Mouse (Mus musculus) G1E (cell line): ENCODE data around the gene Fbxl20. TPM values are rescaled to one million over a fixed set of nuclear protein-coding genes. Genes with fewer than 3 reads are reported as not detected.

Experiments used
- ATAC-seq: 2 replicates; pipeline ENCODE4 v1.8.0; 2016; ENCODE audit warnings: mild to moderate bottlenecking; ENCODE audit not compliant: insufficient number of reproducible peaks, poor library complexity, low FRiP score, severe bottlenecking; ENCODE audit errors: extremely low read depth
- DNase-seq: peaks from one replicate; pipeline ENCODE4 v3.0.0; 2012; ENCODE audit warnings: low spot score
- H3K27me3 ChIP-seq: 2 replicates; pipeline ENCODE4 v1.6.1; 2012; ENCODE audit warnings: mild to moderate bottlenecking, low read length, inconsistent platforms; ENCODE audit not compliant: insufficient read depth
- H3K36me3 ChIP-seq: replicated peaks from 2 replicates; pipeline ENCODE3; 2012; ENCODE audit warnings: mild to moderate bottlenecking, inconsistent platforms
- H3K4me1 ChIP-seq: 2 replicates; pipeline ENCODE4 v1.6.1; 2012; ENCODE audit warnings: low read depth, low read length, inconsistent platforms, mixed read lengths; ENCODE audit not compliant: insufficient read depth
- H3K4me3 ChIP-seq: 2 replicates; pipeline ENCODE4 v1.5.1; 2012; ENCODE audit warnings: low read depth, mild to moderate bottlenecking, inconsistent platforms, low read length, moderate library complexity, mixed read lengths
- H3K9me3 ChIP-seq: replicated peaks from 2 replicates; pipeline ENCODE4 v1.6.1; 2012; ENCODE audit warnings: inconsistent platforms
- CTCF ChIP-seq: IDR thresholded peaks from 2 replicates; pipeline ENCODE4 v1.5.1; 2012; ENCODE audit warnings: low read depth, low read length, inconsistent platforms, mixed read lengths
- GATA1 ChIP-seq: IDR thresholded peaks from 2 replicates; pipeline ENCODE4 v1.6.1; 2012; ENCODE audit warnings: borderline replicate concordance, low read length, inconsistent platforms, mixed read lengths
- GATA2 ChIP-seq: IDR thresholded peaks from 2 replicates; pipeline ENCODE4 v1.6.1; 2012; ENCODE audit warnings: low read depth, low read length, inconsistent platforms, borderline replicate concordance
- POLR2AphosphoS5 ChIP-seq: IDR thresholded peaks from 2 replicates; pipeline ENCODE4 v1.6.1; 2012; ENCODE audit warnings: low read depth, low read length, inconsistent platforms; ENCODE audit not compliant: insufficient replicate concordance
- TAL1 ChIP-seq: conservative IDR thresholded peaks from 2 replicates; pipeline ENCODE4 v1.6.1; 2012; ENCODE audit warnings: low read depth, low read length, inconsistent platforms, mixed read lengths
- polyA plus RNA-seq: library from polyadenylated mRNA; stranded (reverse); fragments of >175 nt; gene quantifications from 2 replicates; pipeline ENCODE4 v1.2.3, GENCODE M21; 2012
- total RNA-seq, 2 experiments: library from RNA; stranded (forward) in 1 of 2; stranded (reverse) in 1 of 2; fragments of 200-1000 nt in 1 of 2; fragments of >200 nt in 1 of 2; fragmentation: Nextera tagmentation in 1 of 2; gene quantifications; 2 replicates each; pipeline ENCODE4 v1.2.3; 2014 to 2017

Gene Fbxl20
- total and polyA plus RNA-seq, 3 experiments = 13.2 to 55.3 (median 23.7) TPM

GRCm38 (mm10) chr11:98155094-98155493 lies 4.9 kb upstream of the Fbxl20 start:
- TF ChIP-seq TAL1 = no peak
- no peak for TF ChIP-seq GATA1
- no peak for TF ChIP-seq CTCF
- no peak for TF ChIP-seq POLR2AphosphoS5
- no peak for TF ChIP-seq GATA2
- H3K9me3 ChIP-seq = no peaks in the 10 kb centered on the region
- H3K4me1 ChIP-seq = peaks cover 4% of the 10 kb centered on the region; the same call in 1 of the 2 replicates
- no peak overlapping the region for H3K4me3 ChIP-seq
- peaks cover 67% of the 10 kb centered on the region for H3K36me3 ChIP-seq
- DNase-seq (no peak), ATAC-seq (no peak)
- no peaks in the 10 kb centered on the region for H3K27me3 ChIP-seq

GRCm38 (mm10) chr11:98150625-98151156 lies 488 bp upstream of the Fbxl20 start:
- DNase-seq = no peak
- TF ChIP-seq TAL1 = no peak
- no peak for TF ChIP-seq GATA1
- no peak for TF ChIP-seq POLR2AphosphoS5
- no peak for TF ChIP-seq GATA2
- TF ChIP-seq CTCF = no peak
- peaks cover 24% of the 10 kb centered on the region for H3K4me1 ChIP-seq
- H3K4me3 ChIP-seq = peak overlapping the region; percentile 95; the same call in 1 of the 2 replicates
- no peaks in the 10 kb centered on the region for H3K9me3 ChIP-seq
- peaks cover 33% of the 10 kb centered on the region for H3K36me3 ChIP-seq
- H3K27me3 ChIP-seq = no peaks in the 10 kb centered on the region
- no peak for ATAC-seq

- peak overlapping the region; percentile 95 for H3K4me3 ChIP-seq
- peaks cover 28% of the 10 kb centered on the region for H3K36me3 ChIP-seq
- H3K9me3 ChIP-seq = no peaks in the 10 kb centered on the region
- DNase-seq (peak; percentile 98), ATAC-seq (peak; percentile 58)
- no peaks in the 10 kb centered on the region for H3K27me3 ChIP-seq
- H3K4me1 ChIP-seq = peaks cover 35% of the 10 kb centered on the region
- TF ChIP-seq CTCF = no peak
- TF ChIP-seq GATA1 = no peak
- no peak for TF ChIP-seq GATA2
- no peak for TF ChIP-seq TAL1
- TF ChIP-seq POLR2AphosphoS5 = no peak
Measured at GRCm38 (mm10) chr11:98149304-98149750, 876 bp downstream of the Fbxl20 start.

GRCm38 (mm10) chr11:98148551-98149301 lies 1.5 kb downstream of the Fbxl20 start:
- H3K4me1 ChIP-seq = peaks cover 35% of the 10 kb centered on the region
- H3K4me3 ChIP-seq = peak overlapping the region; percentile 95
- TF ChIP-seq GATA2 = no peak
- no peak for TF ChIP-seq POLR2AphosphoS5
- TF ChIP-seq GATA1 = no peak
- TF ChIP-seq TAL1 = no peak
- H3K27me3 ChIP-seq = no peaks in the 10 kb centered on the region
- ATAC-seq (peak; percentile 22; the same call in 1 of the 2 replicates), DNase-seq (peak; percentile 58)
- no peaks in the 10 kb centered on the region for H3K9me3 ChIP-seq
- H3K36me3 ChIP-seq = peaks cover 27% of the 10 kb centered on the region

GRCm38 (mm10) chr11:98145856-98146255 lies 4.3 kb downstream of the Fbxl20 start:
- H3K9me3 ChIP-seq = no peaks in the 10 kb centered on the region
- H3K4me3 ChIP-seq = peak overlapping the region; percentile 28; the same call in 1 of the 2 replicates
- H3K4me1 ChIP-seq = peaks cover 35% of the 10 kb centered on the region
- no peak for DNase-seq
- TF ChIP-seq GATA2 (no peak), CTCF (no peak), POLR2AphosphoS5 (no peak), GATA1 (no peak), TAL1 (no peak)
- peaks cover 39% of the 10 kb centered on the region for H3K36me3 ChIP-seq
- no peak for ATAC-seq
- no peaks in the 10 kb centered on the region for H3K27me3 ChIP-seq

GRCm38 (mm10) chr11:98142545-98142944 lies 7.7 kb downstream of the Fbxl20 start:
- no peaks in the 10 kb centered on the region for H3K9me3 ChIP-seq
- ATAC-seq (no peak), DNase-seq (no peak)
- H3K36me3 ChIP-seq = peaks cover 62% of the 10 kb centered on the region
- no peaks in the 10 kb centered on the region for H3K27me3 ChIP-seq
- TF ChIP-seq CTCF (no peak), POLR2AphosphoS5 (no peak), TAL1 (no peak), GATA2 (no peak), GATA1 (no peak)
- H3K4me3 ChIP-seq = no peak overlapping the region
- peaks cover 34% of the 10 kb centered on the region for H3K4me1 ChIP-seq
